Mouse (Mus musculus) E14TG2a.4 (cell line): Measurements from ENCODE around the gene Cd79a.

Experiments
- CTCF ChIP-seq: conservative IDR thresholded peaks from 2 replicates; pipeline ENCODE4 v1.5.1; 2014; ENCODE audit warnings: low read length
- NANOG ChIP-seq: IDR thresholded peaks from 2 replicates; pipeline ENCODE4 v1.6.1; 2014; ENCODE audit warnings: borderline replicate concordance, low read length, mixed read lengths
- POU5F1 ChIP-seq: IDR thresholded peaks from 2 replicates; pipeline ENCODE4 v1.6.1; 2014; ENCODE audit warnings: low read length, borderline replicate concordance

GRCm38 (mm10) chr7:24853233-24853563 is 44.0 kb upstream of the Cd79a start:
- TF ChIP-seq CTCF (no peak), POU5F1 (no peak), NANOG (no peak)
